Mouse (Mus musculus) CH12.LX (cell line): ENCODE measurements around the gene Ttyh3. TPM values are rescaled to one million over a fixed set of nuclear protein-coding genes. Genes with fewer than 3 reads are reported as not detected.
A peak's percentile ranks its signal among the peaks of the same experiment; 100 is the strongest.

Experiments
- DNase-seq: peaks from one replicate; pipeline ENCODE4 v3.0.0-alpha.2; 2013; ENCODE audit errors: extremely low read depth
- H3K27ac ChIP-seq: 2 replicates; pipeline ENCODE4 v1.5.1; 2012; ENCODE audit warnings: low read depth, mild to moderate bottlenecking, control low read depth, moderate library complexity; ENCODE audit not compliant: insufficient read depth
- H3K27me3 ChIP-seq: replicated peaks from 2 replicates; pipeline ENCODE3; 2012; ENCODE audit warnings: inconsistent platforms
- H3K36me3 ChIP-seq, 2 experiments: replicated peaks in 1 of 2; 2 replicates each; pipeline versions ENCODE3 to v1.6.1; 2012; ENCODE audit warnings: inconsistent platforms in 1 of 2, low read length in 1 of 2, mild to moderate bottlenecking in 1 of 2, mixed read lengths in 1 of 2, moderate library complexity in 1 of 2; ENCODE audit not compliant: control insufficient read depth in 1 of 2, insufficient read depth in 1 of 2
- H3K4me1 ChIP-seq, 2 experiments: 2 replicates each; pipeline ENCODE4 v1.6.1; 2012; ENCODE audit warnings: inconsistent platforms in 1 of 2, moderate library complexity in 1 of 2; ENCODE audit not compliant: insufficient read depth in 2 of 2, control insufficient read depth in 1 of 2
- H3K4me2 ChIP-seq: 2 replicates; pipeline ENCODE4 v1.6.1; 2012; ENCODE audit warnings: low read depth, mild to moderate bottlenecking, control low read depth; ENCODE audit not compliant: poor library complexity, insufficient read depth, severe bottlenecking
- H3K4me3 ChIP-seq, 3 experiments: fragments of 150-350 bp in 1 of 3; sonication (generic) in 1 of 3; replicated peaks in 1 of 3; 2 replicates each; pipeline versions ENCODE3 to v1.5.1; 2011 to 2012; ENCODE audit warnings: low read depth in 2 of 3, low read length in 2 of 3, mild to moderate bottlenecking in 2 of 3, moderate library complexity in 2 of 3, control low read depth in 1 of 3, improper control_type of control experiment in 1 of 3, inconsistent platforms in 1 of 3, mixed read lengths in 1 of 3; ENCODE audit not compliant: poor library complexity in 1 of 3
- H3K79me2 ChIP-seq: replicated peaks from 2 replicates; pipeline ENCODE4 v1.6.1; 2012; ENCODE audit warnings: mild to moderate bottlenecking, moderate library complexity; ENCODE audit not compliant: control insufficient read depth, poor library complexity, insufficient read depth, severe bottlenecking; ENCODE audit errors: extremely low read depth
- H3K9ac ChIP-seq: 2 replicates; pipeline ENCODE4 v1.6.1; 2012; ENCODE audit warnings: low read depth, mild to moderate bottlenecking, control low read depth, moderate library complexity; ENCODE audit not compliant: insufficient read depth
- H3K9me3 ChIP-seq: replicated peaks from 2 replicates; pipeline ENCODE3; 2012; ENCODE audit warnings: low read length, inconsistent platforms, mixed read lengths
- BHLHE40 ChIP-seq: IDR thresholded peaks from 2 replicates; pipeline ENCODE4 v1.6.1; 2011; ENCODE audit warnings: mild to moderate bottlenecking, low read depth, low read length, improper control_type of control experiment
- CTCF ChIP-seq, 2 experiments: IDR thresholded peaks in 1 of 2; conservative IDR thresholded peaks in 1 of 2; 2 replicates each; pipeline ENCODE4 v1.5.1; 2011 to 2012; ENCODE audit warnings: low read depth in 2 of 2, low read length in 2 of 2, improper control_type of control experiment in 1 of 2, inconsistent platforms in 1 of 2, mild to moderate bottlenecking in 1 of 2, moderate library complexity in 1 of 2
- E2F4 ChIP-seq: IDR thresholded peaks from 2 replicates; pipeline ENCODE4 v1.6.1; 2011; ENCODE audit warnings: low read depth, low read length, improper control_type of control experiment; ENCODE audit not compliant: insufficient replicate concordance
- ELF1 ChIP-seq: IDR thresholded peaks from 2 replicates; pipeline ENCODE4 v1.6.1; 2014; ENCODE audit warnings: low read depth, mild to moderate bottlenecking, inconsistent platforms, low read length, improper control_type of control experiment
- ETS1 ChIP-seq: conservative IDR thresholded peaks from 2 replicates; pipeline ENCODE4 v1.6.1; 2012; ENCODE audit warnings: low read depth, mild to moderate bottlenecking, inconsistent platforms, low read length, improper control_type of control experiment, moderate library complexity
- GABPA ChIP-seq: IDR thresholded peaks from 2 replicates; pipeline ENCODE4 v1.6.1; 2012; ENCODE audit warnings: low read depth, low read length, improper control_type of control experiment, inconsistent platforms; ENCODE audit not compliant: insufficient replicate concordance
- HCFC1 ChIP-seq: IDR thresholded peaks from 2 replicates; pipeline ENCODE4 v1.6.1; 2012; ENCODE audit warnings: low read depth, mild to moderate bottlenecking, inconsistent platforms, low read length, improper control_type of control experiment
- IRF4 ChIP-seq: IDR thresholded peaks from 2 replicates; pipeline ENCODE4 v1.6.1; 2014; ENCODE audit warnings: low read depth, mild to moderate bottlenecking, inconsistent platforms, low read length, improper control_type of control experiment
- JUN ChIP-seq: IDR thresholded peaks from 2 replicates; pipeline ENCODE4 v1.6.1; 2011; ENCODE audit warnings: low read depth, mild to moderate bottlenecking, low read length, improper control_type of control experiment, moderate library complexity; ENCODE audit not compliant: insufficient read depth
- KAT2A ChIP-seq: IDR thresholded peaks from 2 replicates; pipeline ENCODE4 v1.6.1; 2012; ENCODE audit warnings: low read length, improper control_type of control experiment, inconsistent platforms; ENCODE audit not compliant: insufficient replicate concordance
- MAFK ChIP-seq: IDR thresholded peaks from 2 replicates; pipeline ENCODE4 v1.6.1; 2011; ENCODE audit warnings: low read length, improper control_type of control experiment; ENCODE audit not compliant: insufficient replicate concordance
- MEF2A ChIP-seq: IDR thresholded peaks from 2 replicates; pipeline ENCODE4 v1.6.1; 2014; ENCODE audit warnings: low read depth, mild to moderate bottlenecking, inconsistent platforms, low read length, improper control_type of control experiment, borderline replicate concordance
- MXI1 ChIP-seq: IDR thresholded peaks from 2 replicates; pipeline ENCODE4 v1.6.1; 2011; ENCODE audit warnings: mild to moderate bottlenecking, low read depth, low read length, improper control_type of control experiment
- MYC ChIP-seq: IDR thresholded peaks from 2 replicates; pipeline ENCODE4 v1.6.1; 2011; ENCODE audit warnings: low read depth, mild to moderate bottlenecking, improper control_type of control experiment, low read length
- NELFE ChIP-seq: IDR thresholded peaks from 2 replicates; pipeline ENCODE4 v1.6.1; 2011; ENCODE audit warnings: low read depth, low read length, improper control_type of control experiment
- PAX5 ChIP-seq: IDR thresholded peaks from 2 replicates; pipeline ENCODE4 v1.6.1; 2012; ENCODE audit warnings: low read length, inconsistent platforms, mixed read lengths
- POLR2AphosphoS2 ChIP-seq: IDR thresholded peaks from 2 replicates; pipeline ENCODE4 v1.6.1; 2011; ENCODE audit warnings: low read depth, low read length, improper control_type of control experiment
- RAD21 ChIP-seq: IDR thresholded peaks from 2 replicates; pipeline ENCODE4 v1.6.1; 2011; ENCODE audit warnings: low read depth, mild to moderate bottlenecking, low read length, improper control_type of control experiment, moderate library complexity
- RCOR1 ChIP-seq: conservative IDR thresholded peaks from 2 replicates; pipeline ENCODE4 v1.6.1; 2012; ENCODE audit warnings: low read depth, mild to moderate bottlenecking, inconsistent platforms, low read length, improper control_type of control experiment
- SMC3 ChIP-seq: IDR thresholded peaks from 2 replicates; pipeline ENCODE4 v1.6.1; 2011; ENCODE audit warnings: low read depth, low read length, improper control_type of control experiment
- USF1 ChIP-seq: IDR thresholded peaks from 2 replicates; pipeline ENCODE4 v1.6.1; 2014; ENCODE audit warnings: low read depth, mild to moderate bottlenecking, inconsistent platforms, low read length, improper control_type of control experiment
- ZKSCAN1 ChIP-seq: IDR thresholded peaks from 2 replicates; pipeline ENCODE4 v1.6.1; 2012; ENCODE audit warnings: low read depth, inconsistent platforms, low read length, improper control_type of control experiment, borderline replicate concordance
- ZMIZ1 ChIP-seq: IDR thresholded peaks from 2 replicates; pipeline ENCODE4 v1.6.1; 2012; ENCODE audit warnings: low read depth, mild to moderate bottlenecking, inconsistent platforms, low read length, improper control_type of control experiment
- ZNF384 ChIP-seq: IDR thresholded peaks from 2 replicates; pipeline ENCODE4 v1.6.1; 2012; ENCODE audit warnings: low read depth, low read length, improper control_type of control experiment, inconsistent platforms
- dilution Hi-C: fragments of 300-500 bp; cut with MboI; formaldehyde crosslinking; loops from 2 replicates; pipeline ENCODE4 v1.14.3; 2020; ENCODE audit warnings: low sequenced_read_pairs; ENCODE audit not compliant: extremely low pct_unique_long_range_greater_than_20kb, extremely low pct_ligation_motif_present
- in situ Hi-C: fragments of 300-500 bp; cut with MboI; formaldehyde crosslinking; loops from 3 replicates; pipeline ENCODE4 v1.14.3; 2019; ENCODE audit warnings: low sequenced_read_pairs, low pct_ligation_motif_present, low pct_unique_long_range_greater_than_20kb, mixed read lengths
- polyA plus RNA-seq: library from polyadenylated mRNA; unstranded; fragments of >175 nt; gene quantifications from 2 replicates; pipeline ENCODE4 v1.2.1, GENCODE M21; 2012; ENCODE audit warnings: low read depth; ENCODE audit not compliant: insufficient read length
- total RNA-seq, 2 experiments: library from RNA; depleted of rRNA; stranded (reverse); fragments of 300-350 nt in 1 of 2; fragments of >200 nt in 1 of 2; gene quantifications; 2 replicates each; pipeline ENCODE4 v1.2.3; 2012 to 2014

Gene Ttyh3
- total and polyA plus RNA-seq, 3 experiments = 0.31 to 6.3 (median 1.4) TPM

DNA sequence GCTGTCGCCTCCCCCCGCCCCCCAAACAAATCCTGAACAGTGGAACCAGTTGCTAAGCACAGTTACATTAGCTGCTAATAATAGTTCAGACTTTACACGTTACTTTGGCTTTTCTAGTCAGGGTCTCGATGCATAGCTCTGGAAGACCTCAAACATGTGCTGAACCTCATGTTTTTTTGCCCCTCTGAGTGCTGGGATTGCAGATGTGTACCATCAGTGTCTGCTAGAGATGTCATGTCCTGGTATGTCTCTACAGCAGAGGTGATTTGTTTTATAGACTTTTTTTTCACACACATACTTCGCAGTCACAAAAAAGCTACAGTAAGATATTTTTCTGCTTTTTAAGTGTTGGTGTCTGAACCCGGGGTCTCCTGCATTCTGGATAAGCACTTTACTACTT is 23.3 kb upstream of the Ttyh3 start:
- TF ChIP-seq NELFE = no peak
- no peak for TF ChIP-seq ZMIZ1
- TF ChIP-seq POLR2AphosphoS2 = no peak
- no peak for TF ChIP-seq E2F4
- TF ChIP-seq HCFC1 = no peak
- no peak for TF ChIP-seq BHLHE40
- TF ChIP-seq MYC = no peak
- TF ChIP-seq SMC3 = no peak
- TF ChIP-seq KAT2A = no peak
- no peak for TF ChIP-seq ZNF384
- no peak for TF ChIP-seq PAX5
- peaks cover 30 to 63% of the 10 kb centered on the region in 2 experiments for H3K36me3 ChIP-seq
- H3K79me2 ChIP-seq = no peaks in the 10 kb centered on the region
- H3K4me3 ChIP-seq = no peak overlapping the region
- H3K4me2 ChIP-seq = no peak overlapping the region
- no peak overlapping the region for H3K9ac ChIP-seq
- in situ Hi-C loops = no loop called here
- peaks cover 0 to 26% of the 10 kb centered on the region in 2 experiments; a peak in 2 of 4 replicates for H3K4me1 ChIP-seq
- dilution Hi-C loops = no loop called here
- peaks cover 11% of the 10 kb centered on the region for H3K9me3 ChIP-seq
- no peak overlapping the region for H3K27ac ChIP-seq
- no peaks in the 10 kb centered on the region for H3K27me3 ChIP-seq
- DNase-seq = no peak

DNA sequence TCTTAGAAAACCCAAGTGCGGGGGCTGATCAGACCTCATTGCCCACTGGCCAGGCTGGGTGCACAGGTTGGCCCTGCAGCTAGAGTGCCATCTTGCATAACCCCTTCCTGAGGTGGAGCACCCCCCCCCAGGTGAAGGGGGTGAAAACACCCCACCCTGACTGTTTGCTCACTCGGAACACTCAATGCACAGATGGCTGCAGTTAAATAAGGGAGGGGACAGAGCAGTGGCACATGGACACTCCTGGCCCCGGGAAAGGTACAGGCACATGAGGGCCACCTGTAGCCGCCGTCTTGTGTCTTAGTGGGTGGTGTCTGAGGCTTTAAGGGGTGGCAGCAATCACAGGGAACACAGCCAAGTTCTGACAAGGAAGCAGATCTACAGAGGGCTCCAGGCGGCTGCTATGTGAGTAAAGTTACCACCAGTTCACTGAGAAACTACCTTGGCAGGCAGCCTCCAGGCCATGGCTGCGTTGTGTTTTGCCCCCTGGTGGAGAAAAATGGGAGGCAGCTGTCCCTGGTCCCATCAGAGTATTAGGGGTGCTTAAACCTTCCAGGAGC is 14.9 kb upstream of the Ttyh3 start:
- H3K4me2 ChIP-seq = no peak overlapping the region
- H3K4me1 ChIP-seq = peaks cover 9 to 56% of the 10 kb centered on the region in 2 experiments
- no peak overlapping the region for H3K9ac ChIP-seq
- dilution Hi-C loops (no loop called here), in situ Hi-C loops (no loop called here)
- H3K27me3 ChIP-seq = no peaks in the 10 kb centered on the region
- H3K27ac ChIP-seq = no peak overlapping the region
- H3K79me2 ChIP-seq = no peaks in the 10 kb centered on the region
- peaks cover 2% of the 10 kb centered on the region for H3K9me3 ChIP-seq
- TF ChIP-seq NELFE = no peak
- TF ChIP-seq SMC3 = peak; percentile 73
- TF ChIP-seq CTCF (conservative IDR thresholded peaks at IDR 0.05 in 1 of 2, IDR thresholded peaks at IDR 0.05 in 1 of 2; ENCODE audit: low read depth in 2 of 2, low read length in 2 of 2) = peak; percentile 53 to 73; a peak in 3 of 4 replicates
- TF ChIP-seq USF1 = no peak
- TF ChIP-seq ELF1 = no peak
- TF ChIP-seq RAD21 = peak; percentile 47
- TF ChIP-seq BHLHE40 = no peak
- no peak for TF ChIP-seq POLR2AphosphoS2
- TF ChIP-seq PAX5 = no peak
- no peak for TF ChIP-seq GABPA
- TF ChIP-seq RCOR1 = no peak
- TF ChIP-seq MAFK = no peak
- TF ChIP-seq MXI1 = no peak
- no peak for TF ChIP-seq MEF2A
- no peak for TF ChIP-seq ZKSCAN1
- no peak for TF ChIP-seq ETS1
- no peak for TF ChIP-seq JUN
- TF ChIP-seq IRF4 = no peak
- H3K36me3 ChIP-seq = peaks cover 1 to 10% of the 10 kb centered on the region in 2 experiments
- peak; percentile 56 for DNase-seq
- H3K4me3 ChIP-seq = no peak overlapping the region
